Mouse (Mus musculus): ENCODE results near the gene Nlrc5. TPM values are rescaled to one million over a fixed set of nuclear protein-coding genes. Genes with fewer than 3 reads are reported as not detected.
A peak's percentile ranks its signal among the peaks of the same experiment; 100 is the strongest.

Nlrc5 gene
- polyA plus RNA-seq, 1 experiment from 2014 or later = 0.27 TPM

- no peaks in the 10 kb centered on the region for H3K36me3 ChIP-seq
- no peak for ATAC-seq (ENCODE audit: extremely low read depth, insufficient number of reproducible peaks, low FRiP score, low TSS enrichment)
- 88% methylated on average over 1 of the region's 1 CpGs for WGBS
Measured at GRCm38 (mm10) chr8:94471281-94471680, 37.1 kb downstream of the Nlrc5 start.

DNA sequence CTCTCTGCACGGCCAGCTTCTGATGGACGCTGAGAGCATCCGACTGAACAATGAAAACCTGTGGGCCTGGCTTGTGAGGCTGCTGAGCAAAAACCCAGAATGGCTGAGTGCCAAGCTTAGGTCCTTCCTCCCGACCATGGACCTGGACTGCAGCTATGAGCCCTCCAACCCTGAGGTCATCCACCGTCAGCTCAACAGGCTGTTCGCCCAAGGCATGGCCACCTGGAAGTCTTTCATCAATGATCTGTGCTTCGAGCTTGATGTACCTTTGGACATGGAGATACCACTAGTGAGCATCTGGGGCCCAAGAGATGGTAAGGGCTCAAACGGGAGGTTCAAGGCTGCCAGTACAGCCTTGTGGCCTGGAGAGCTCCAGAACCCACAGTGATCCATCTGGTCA is 38.6 kb downstream of the Nlrc5 start:
- Histone ChIP-seq H3K9me3 (no peaks in the 10 kb centered on the region), H3K27ac (replicated peaks) (no peak overlapping the region), H3K4me3 (no peak overlapping the region), H3K4me1 (no peaks in the 10 kb centered on the region), H3K9ac (no peak overlapping the region), H3K36me3 (no peaks in the 10 kb centered on the region), H3K4me2 (no peak overlapping the region), H3K27me3 (replicated peaks) (peaks cover 35% of the 10 kb centered on the region)
- 72% methylated on average over 8 of the region's 8 CpGs for WGBS
- ATAC-seq (ENCODE audit: extremely low read depth, insufficient number of reproducible peaks, low FRiP score, low TSS enrichment) = no peak

More at GRCm38 (mm10) chr8:94471281-94471680, 37.1 kb downstream of the Nlrc5 start:
- Histone ChIP-seq H3K4me3 (no peak overlapping the region), H3K27ac (replicated peaks) (no peak overlapping the region), H3K4me2 (no peak overlapping the region), H3K4me1 (no peaks in the 10 kb centered on the region), H3K27me3 (replicated peaks) (peaks cover 26% of the 10 kb centered on the region), H3K9ac (no peak overlapping the region), H3K9me3 (no peaks in the 10 kb centered on the region)

DNA sequence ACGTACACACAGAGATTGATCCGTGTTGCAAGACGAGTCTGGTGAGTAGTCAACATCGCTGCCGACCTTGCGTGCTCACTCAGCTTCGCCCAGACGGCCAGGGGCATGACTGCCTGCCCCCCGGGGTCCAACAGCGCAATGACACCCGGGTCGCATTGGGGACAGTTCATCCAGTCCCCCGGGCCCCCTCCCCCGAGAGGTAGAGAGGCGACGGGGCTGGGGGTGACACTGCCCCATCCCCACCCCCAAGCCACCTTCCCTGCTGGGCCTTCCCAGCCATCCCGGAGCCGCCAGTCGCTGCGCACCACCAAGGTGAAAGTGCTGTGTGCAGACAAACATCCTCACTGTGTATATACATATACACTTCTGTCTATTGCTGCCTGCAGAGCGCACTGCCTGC is 39.3 kb downstream of the Nlrc5 start:
- WGBS = 70% methylated on average over 21 of the region's 21 CpGs

DNA sequence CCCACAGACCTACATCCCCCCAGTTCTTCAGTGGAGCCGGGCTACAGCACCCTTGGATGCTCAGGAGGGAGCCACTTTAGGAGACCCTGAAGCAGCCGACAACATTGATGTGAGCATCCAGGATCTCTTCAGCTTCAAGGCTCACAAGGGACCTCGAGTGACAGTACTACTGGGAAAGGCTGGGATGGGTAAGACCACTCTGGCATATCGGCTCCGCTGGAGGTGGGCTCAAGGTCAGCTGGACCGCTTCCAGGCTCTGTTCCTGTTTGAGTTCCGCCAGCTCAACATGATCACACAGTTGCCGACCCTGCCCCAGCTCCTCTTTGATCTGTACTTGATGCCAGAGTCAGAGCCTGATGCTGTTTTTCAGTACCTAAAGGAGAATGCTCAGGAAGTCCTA is 41.6 kb downstream of the Nlrc5 start:
- no peak overlapping the region for H3K9ac ChIP-seq
- 61% methylated on average over 8 of the region's 8 CpGs for WGBS
- no peak overlapping the region for H3K27ac ChIP-seq (replicated peaks)
- H3K4me1 ChIP-seq = no peaks in the 10 kb centered on the region
- H3K27me3 ChIP-seq (replicated peaks) = peaks cover 42% of the 10 kb centered on the region
- H3K4me2 ChIP-seq = no peak overlapping the region
- ATAC-seq (ENCODE audit: extremely low read depth, insufficient number of reproducible peaks, low FRiP score, low TSS enrichment) = no peak
- no peak overlapping the region for H3K4me3 ChIP-seq
- no peaks in the 10 kb centered on the region for H3K36me3 ChIP-seq
- no peaks in the 10 kb centered on the region for H3K9me3 ChIP-seq

More for the DNA sequence above, 39.3 kb downstream of the Nlrc5 start:
- no peaks in the 10 kb centered on the region for H3K4me1 ChIP-seq
- no peak overlapping the region for H3K9ac ChIP-seq
- no peak overlapping the region for H3K4me2 ChIP-seq
- H3K4me3 ChIP-seq = no peak overlapping the region
- ATAC-seq (ENCODE audit: extremely low read depth, insufficient number of reproducible peaks, low FRiP score, low TSS enrichment) = no peak
- H3K36me3 ChIP-seq = no peaks in the 10 kb centered on the region
- no peaks in the 10 kb centered on the region for H3K9me3 ChIP-seq
- peaks cover 35% of the 10 kb centered on the region for H3K27me3 ChIP-seq (replicated peaks)
- no peak overlapping the region for H3K27ac ChIP-seq (replicated peaks)

DNA sequence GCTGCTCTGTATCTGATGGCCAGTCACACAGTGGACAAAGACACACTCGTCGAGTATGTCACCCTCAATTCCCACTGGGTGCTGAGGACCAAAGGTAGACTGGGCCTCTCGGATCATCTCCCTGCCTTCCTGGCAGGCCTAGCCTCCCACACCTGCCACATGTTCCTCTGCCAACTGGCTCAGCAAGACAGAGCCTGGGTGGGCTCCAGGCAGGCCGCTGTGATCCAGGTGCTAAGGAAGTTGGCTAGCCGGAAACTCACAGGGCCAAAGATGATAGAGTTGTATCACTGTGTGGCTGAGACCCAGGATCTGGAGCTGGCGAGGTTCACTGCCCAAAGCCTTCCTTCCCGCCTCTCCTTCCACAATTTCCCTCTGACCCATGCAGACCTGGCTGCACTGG is 42.7 kb downstream of the Nlrc5 start:
- H3K27ac ChIP-seq (replicated peaks) = no peak overlapping the region
- H3K4me1 ChIP-seq = no peaks in the 10 kb centered on the region
- ATAC-seq (ENCODE audit: extremely low read depth, insufficient number of reproducible peaks, low FRiP score, low TSS enrichment) = no peak
- H3K9me3 ChIP-seq = no peaks in the 10 kb centered on the region
- peaks cover 50% of the 10 kb centered on the region for H3K27me3 ChIP-seq (replicated peaks)
- no peaks in the 10 kb centered on the region for H3K36me3 ChIP-seq
- H3K9ac ChIP-seq = no peak overlapping the region
- no peak overlapping the region for H3K4me3 ChIP-seq
- no peak overlapping the region for H3K4me2 ChIP-seq
- WGBS = 68% methylated on average over 7 of the region's 7 CpGs

- Histone ChIP-seq H3K27ac (replicated peaks) (no peak overlapping the region), H3K4me2 (no peak overlapping the region), H3K4me3 (no peak overlapping the region), H3K9me3 (no peaks in the 10 kb centered on the region), H3K9ac (no peak overlapping the region), H3K27me3 (replicated peaks) (peaks cover 32% of the 10 kb centered on the region), H3K36me3 (no peaks in the 10 kb centered on the region), H3K4me1 (no peaks in the 10 kb centered on the region)
- 4% methylated on average over 6 of the region's 6 CpGs for WGBS
- ATAC-seq (ENCODE audit: extremely low read depth, insufficient number of reproducible peaks, low FRiP score, low TSS enrichment) = no peak
Measured at GRCm38 (mm10) chr8:94482051-94482450, 47.9 kb downstream of the Nlrc5 start.

DNA sequence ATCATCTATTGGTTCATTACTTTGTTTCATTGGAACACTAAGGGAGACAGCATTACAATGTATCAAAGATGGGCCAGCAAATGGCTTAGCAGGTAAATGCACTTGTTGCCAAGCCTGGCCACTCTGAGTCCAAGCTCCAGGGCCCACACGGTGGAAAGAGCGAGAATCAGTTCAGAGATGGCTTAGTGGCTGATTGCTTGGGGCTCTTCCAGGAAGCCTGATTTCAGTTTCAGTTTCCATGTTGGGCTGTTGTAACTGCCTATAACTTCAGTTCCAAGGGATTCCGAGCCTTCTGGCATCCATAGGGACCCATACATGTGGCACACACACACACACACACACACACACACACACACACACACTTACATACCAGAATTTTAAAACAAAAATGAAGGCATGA is 51.1 kb downstream of the Nlrc5 start:
- Histone ChIP-seq H3K4me1 (no peaks in the 10 kb centered on the region), H3K4me2 (no peak overlapping the region), H3K27ac (replicated peaks) (no peak overlapping the region), H3K9me3 (no peaks in the 10 kb centered on the region), H3K9ac (no peak overlapping the region), H3K4me3 (no peak overlapping the region), H3K36me3 (no peaks in the 10 kb centered on the region), H3K27me3 (replicated peaks) (peaks cover 36% of the 10 kb centered on the region)
- 67% methylated on average over 3 of the region's 3 CpGs for WGBS
- ATAC-seq (ENCODE audit: extremely low read depth, insufficient number of reproducible peaks, low FRiP score, low TSS enrichment) = no peak

GRCm38 (mm10) chr8:94485882-94486281 is 51.7 kb downstream of the Nlrc5 start:
- 16% methylated on average over 2 of the region's 2 CpGs for WGBS
- Histone ChIP-seq H3K36me3 (no peaks in the 10 kb centered on the region), H3K27ac (replicated peaks) (no peak overlapping the region), H3K9ac (no peak overlapping the region), H3K27me3 (replicated peaks) (peaks cover 41% of the 10 kb centered on the region), H3K4me1 (no peaks in the 10 kb centered on the region), H3K4me2 (no peak overlapping the region), H3K9me3 (no peaks in the 10 kb centered on the region), H3K4me3 (no peak overlapping the region)
- ATAC-seq (ENCODE audit: extremely low read depth, insufficient number of reproducible peaks, low FRiP score, low TSS enrichment) = no peak

DNA sequence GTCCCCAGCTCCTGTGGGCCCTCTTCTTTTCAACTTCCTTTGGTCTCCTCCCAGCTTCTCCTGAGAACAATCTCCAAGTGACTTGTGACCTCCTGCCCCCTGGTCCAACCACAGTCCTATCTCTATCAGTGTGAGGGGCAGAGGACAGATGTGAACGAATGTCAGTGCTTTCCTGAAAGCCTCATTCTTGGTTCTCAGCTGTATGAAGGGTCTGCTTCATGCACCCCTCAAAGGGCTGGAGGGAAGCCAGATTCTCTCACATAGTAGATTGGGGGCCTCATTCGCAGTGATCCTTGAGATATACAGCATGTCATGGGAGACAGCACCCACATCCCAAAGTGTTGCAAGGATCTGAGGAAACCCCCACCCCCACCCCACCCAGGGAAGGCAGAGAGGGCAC is 53.9 kb downstream of the Nlrc5 start:
- ATAC-seq (ENCODE audit: extremely low read depth, insufficient number of reproducible peaks, low FRiP score, low TSS enrichment) = no peak
- H3K9me3 ChIP-seq = no peaks in the 10 kb centered on the region
- no peak overlapping the region for H3K9ac ChIP-seq
- H3K36me3 ChIP-seq = no peaks in the 10 kb centered on the region
- H3K4me2 ChIP-seq = no peak overlapping the region
- peaks cover 3% of the 10 kb centered on the region; the same call in 1 of the 2 replicates for H3K4me1 ChIP-seq
- WGBS = 47% methylated on average over 2 of the region's 2 CpGs
- peaks cover 33% of the 10 kb centered on the region for H3K27me3 ChIP-seq (replicated peaks)
- no peak overlapping the region for H3K4me3 ChIP-seq
- no peak overlapping the region for H3K27ac ChIP-seq (replicated peaks)

DNA sequence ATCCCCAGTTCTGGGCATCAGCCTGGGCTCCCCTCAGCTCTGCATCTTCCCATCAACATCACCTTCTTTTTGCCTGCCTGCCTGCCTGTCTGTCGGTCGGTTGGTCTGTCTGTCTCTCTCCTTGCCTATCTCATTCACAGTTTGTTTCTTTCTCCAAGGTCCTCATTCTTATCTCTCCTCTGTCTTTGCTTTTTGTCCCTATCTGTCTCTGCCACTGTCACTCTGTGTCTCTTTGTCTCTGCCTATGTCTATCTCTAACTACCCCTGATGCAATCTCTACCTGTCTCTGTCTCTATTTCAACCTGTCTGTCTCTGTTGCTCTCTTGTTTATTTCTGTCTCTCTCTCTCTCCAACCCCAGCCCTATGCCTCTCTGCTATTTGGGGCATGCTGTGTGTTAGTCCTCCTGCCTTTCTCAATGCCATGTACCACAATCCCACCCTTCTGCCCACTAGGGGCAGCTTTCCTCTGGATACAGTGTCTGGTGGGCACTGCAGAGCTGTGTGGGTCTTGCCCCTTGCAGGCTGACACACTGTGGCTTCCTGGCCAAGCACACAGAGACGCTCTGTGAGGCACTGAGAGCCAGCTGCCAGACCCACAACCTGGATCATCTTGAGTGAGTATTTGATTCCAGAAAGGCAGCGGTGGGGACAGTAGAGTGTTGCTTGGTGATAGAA is 55.8 kb downstream of the Nlrc5 start:
- H3K27ac ChIP-seq (replicated peaks) = no peak overlapping the region
- H3K4me2 ChIP-seq = no peak overlapping the region
- no peaks in the 10 kb centered on the region for H3K9me3 ChIP-seq
- H3K4me3 ChIP-seq = no peak overlapping the region
- WGBS = 41% methylated on average over 4 of the region's 4 CpGs
- H3K36me3 ChIP-seq = no peaks in the 10 kb centered on the region
- H3K4me1 ChIP-seq = peaks cover 3% of the 10 kb centered on the region; the same call in 1 of the 2 replicates
- peaks cover 25% of the 10 kb centered on the region for H3K27me3 ChIP-seq (replicated peaks)
- H3K9ac ChIP-seq = no peak overlapping the region
- no peak for ATAC-seq (ENCODE audit: extremely low read depth, insufficient number of reproducible peaks, low FRiP score, low TSS enrichment)

- Histone ChIP-seq H3K27me3 (replicated peaks) (peaks cover 25% of the 10 kb centered on the region), H3K4me1 (peaks cover 3% of the 10 kb centered on the region; the same call in 1 of the 2 replicates), H3K4me3 (peak overlapping the region; percentile 39), H3K9me3 (no peaks in the 10 kb centered on the region), H3K4me2 (peak overlapping the region; percentile 67), H3K27ac (replicated peaks) (no peak overlapping the region), H3K36me3 (no peaks in the 10 kb centered on the region), H3K9ac (peak overlapping the region; percentile 50; the same call in 1 of the 2 replicates)
- 8% methylated on average over 15 of the region's 15 CpGs for WGBS
- ATAC-seq (ENCODE audit: extremely low read depth, insufficient number of reproducible peaks, low FRiP score, low TSS enrichment) = 0 out of 2 replicates have a peak, but pooled peaks have one; percentile 12
Measured at GRCm38 (mm10) chr8:94492021-94492681, 58.0 kb downstream of the Nlrc5 start.

DNA sequence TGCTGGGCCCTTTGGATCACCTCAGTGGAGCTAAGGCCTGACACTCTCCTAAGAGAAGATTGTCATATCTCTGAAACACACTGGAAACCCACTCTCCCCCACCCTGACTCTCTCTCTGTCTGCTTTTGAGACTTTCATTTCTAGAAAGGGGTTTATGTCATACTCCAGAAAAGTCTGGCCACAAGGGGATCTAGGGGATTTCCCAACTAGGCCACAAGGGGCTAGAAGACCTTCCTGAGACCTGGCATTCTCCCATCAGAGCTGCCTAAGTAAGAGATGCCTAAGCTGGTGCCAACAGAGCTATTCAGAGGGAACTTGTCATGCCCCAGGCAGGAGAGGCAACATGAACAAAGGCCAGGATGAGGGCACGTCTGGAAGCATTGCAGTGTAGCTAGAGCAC is 59.1 kb downstream of the Nlrc5 start:
- H3K27ac ChIP-seq (replicated peaks) = no peak overlapping the region
- no peaks in the 10 kb centered on the region for H3K9me3 ChIP-seq
- H3K9ac ChIP-seq = no peak overlapping the region
- 50% methylated on average over 1 of the region's 1 CpGs for WGBS
- no peak for ATAC-seq (ENCODE audit: extremely low read depth, insufficient number of reproducible peaks, low FRiP score, low TSS enrichment)
- H3K36me3 ChIP-seq = no peaks in the 10 kb centered on the region
- no peak overlapping the region for H3K4me2 ChIP-seq
- no peak overlapping the region for H3K4me3 ChIP-seq
- H3K4me1 ChIP-seq = peaks cover 3% of the 10 kb centered on the region; the same call in 1 of the 2 replicates
- H3K27me3 ChIP-seq (replicated peaks) = peaks cover 25% of the 10 kb centered on the region
